Mouse (Mus musculus): ENCODE measurements around the gene Rrp15. TPM values are rescaled to one million over a fixed set of nuclear protein-coding genes. Genes with fewer than 3 reads are reported as not detected.

Gene Rrp15
- polyA plus RNA-seq, 1 experiment from 2014 or later, result 33.1 TPM

DNA sequence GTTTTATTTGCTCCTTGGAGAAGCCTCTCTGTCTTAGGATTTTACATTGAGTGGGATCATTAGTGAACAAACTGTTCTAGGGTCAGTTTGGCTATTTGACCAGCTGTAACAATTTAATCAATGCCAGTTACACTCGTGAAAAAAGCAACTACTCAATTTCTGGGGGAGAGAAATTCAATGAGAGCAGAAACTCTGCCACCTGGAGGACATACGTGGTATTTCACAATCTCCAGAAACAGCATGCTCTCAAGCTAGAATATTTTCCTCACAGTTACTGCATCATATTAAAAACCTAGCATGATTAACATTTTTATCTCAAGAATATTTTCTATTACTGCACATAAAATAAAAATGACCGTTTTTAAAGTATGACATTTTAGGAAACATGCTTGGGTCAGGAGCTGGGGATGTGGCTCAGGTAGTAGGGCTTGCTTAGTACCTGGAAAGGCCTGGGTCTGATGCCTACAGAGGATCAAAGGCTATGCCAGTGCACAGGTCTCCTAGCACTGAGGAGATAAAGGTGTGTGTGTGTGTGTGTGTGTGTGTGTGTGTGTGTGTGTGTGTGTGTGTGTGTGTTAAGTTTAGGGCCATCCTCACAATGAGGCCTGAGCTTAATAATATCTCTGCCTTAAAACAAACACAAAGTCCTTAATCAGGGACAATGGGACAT, 36.2 kb downstream of the Rrp15 start:
- Histone ChIP-seq H3K4me2 (replicated peaks; ENCODE audit: low read depth) (no peak overlapping the region), H3K4me3 (ENCODE audit: low read depth, low read length) (no peak overlapping the region), H3K27ac (replicated peaks) (no peak overlapping the region), H3K9ac (ENCODE audit: low read length) (no peak overlapping the region), H3K9me3 (ENCODE audit: control insufficient read depth, low read length) (no peaks in the 10 kb centered on the region), H3K27me3 (ENCODE audit: control insufficient read depth, insufficient read depth, low read length) (no peaks in the 10 kb centered on the region), H3K36me3 (ENCODE audit: control insufficient read depth, insufficient read depth, low read length) (no peaks in the 10 kb centered on the region), H3K4me1 (replicated peaks; ENCODE audit: control insufficient read depth, insufficient read depth) (no peaks in the 10 kb centered on the region)
- TF ChIP-seq EP300 (optimal IDR thresholded peaks at IDR 0.05), result no peak
- TF ChIP-seq CTCF (IDR thresholded peaks at IDR 0.05; ENCODE audit: low read depth), result peak; percentile 88
- ATAC-seq (ENCODE audit: low FRiP score, low TSS enrichment), result no peak
- peak; percentile 28 for DNase-seq (ENCODE audit: low spot score)
- 2% methylated on average over 3 of the region's 3 CpGs for WGBS

DNA sequence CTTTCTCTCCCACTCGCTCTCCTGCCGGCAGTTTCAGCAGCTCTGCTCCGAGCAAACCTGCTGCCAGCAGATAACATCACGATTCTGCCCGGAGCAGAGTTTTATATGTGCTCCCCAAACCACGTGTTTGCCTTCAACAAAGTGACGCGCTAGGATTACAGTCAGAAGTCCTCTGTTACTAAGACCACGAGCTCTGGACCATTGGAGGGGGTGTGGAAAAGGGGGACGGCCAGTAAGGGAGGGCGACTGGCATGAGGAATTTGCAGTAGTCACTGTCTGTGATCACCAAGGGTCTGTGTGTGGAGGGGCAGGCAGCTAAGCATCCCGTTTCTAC, 43.3 kb downstream of the Rrp15 start, which contains the start of gene Tgfb2:
Gene Tgfb2, minus strand, starts transcription at position 75 of the 334 bp plus-strand sequence.
- Histone ChIP-seq H3K4me3 (ENCODE audit: low read depth, low read length) (peak within 1 kb of the TSS; percentile 63), H3K27ac (replicated peaks) (peak within 1 kb of the TSS; percentile 75), H3K27me3 (ENCODE audit: control insufficient read depth, insufficient read depth, low read length) (no peaks in the 10 kb centered on the region), H3K36me3 (ENCODE audit: control insufficient read depth, insufficient read depth, low read length) (no peaks in the 10 kb centered on the region), H3K4me1 (replicated peaks; ENCODE audit: control insufficient read depth, insufficient read depth) (no peaks in the 10 kb centered on the region), H3K9ac (ENCODE audit: low read length) (peak within 1 kb of the TSS; percentile 66), H3K4me2 (replicated peaks; ENCODE audit: low read depth) (peak within 1 kb of the TSS; percentile 92), H3K9me3 (ENCODE audit: control insufficient read depth, low read length) (no peaks in the 10 kb centered on the region)
- 3% methylated on average over 12 of the region's 12 CpGs for WGBS
- TF ChIP-seq EP300 (optimal IDR thresholded peaks at IDR 0.05) (no peak), CTCF (IDR thresholded peaks at IDR 0.05; ENCODE audit: low read depth) (no peak)
- ATAC-seq (ENCODE audit: low FRiP score, low TSS enrichment), result peak; percentile 31
- DNase-seq (ENCODE audit: low spot score), result peak; percentile 29

DNA sequence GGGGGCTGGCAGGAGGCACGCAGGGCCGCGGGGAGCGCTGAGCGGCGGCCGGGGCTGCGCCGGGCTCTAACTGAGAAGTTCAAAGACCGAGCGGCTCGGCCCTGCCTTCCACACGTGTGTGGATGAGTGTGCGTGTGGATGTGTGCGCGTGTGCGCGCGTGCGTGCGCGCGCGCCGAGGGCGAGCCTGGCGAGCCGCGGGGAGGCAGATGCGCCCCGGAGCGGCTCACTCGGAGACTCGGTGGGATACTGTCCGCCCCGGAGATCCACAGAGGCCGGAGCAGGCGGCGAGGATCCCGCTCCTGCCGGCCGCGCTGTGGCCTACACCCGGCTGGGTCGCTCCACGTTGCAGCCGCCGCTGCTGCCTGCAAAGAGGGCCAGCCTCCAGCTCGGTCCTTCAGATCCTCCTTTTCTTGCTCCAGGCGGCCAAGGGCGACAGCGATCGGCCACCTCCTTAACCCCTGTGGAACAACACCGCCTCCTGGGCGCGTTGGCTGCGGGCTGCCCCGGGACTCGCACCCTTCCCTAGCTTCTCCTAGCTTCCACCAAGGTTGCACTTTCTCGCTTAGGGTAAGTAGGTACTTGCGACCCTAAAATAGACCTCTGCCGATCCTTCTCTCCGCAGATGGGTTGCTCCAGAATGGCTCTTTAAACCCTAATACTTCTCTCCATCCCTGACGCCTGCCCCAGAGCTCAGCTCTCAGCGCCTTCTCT, 43.8 kb downstream of the Rrp15 start:
- Histone ChIP-seq H3K27ac (replicated peaks) (peak overlapping the region; percentile 75), H3K9me3 (ENCODE audit: control insufficient read depth, low read length) (no peaks in the 10 kb centered on the region), H3K4me3 (ENCODE audit: low read depth, low read length) (peak overlapping the region; percentile 63), H3K4me2 (replicated peaks; ENCODE audit: low read depth) (peak overlapping the region; percentile 92), H3K9ac (ENCODE audit: low read length) (peak overlapping the region; percentile 66), H3K27me3 (ENCODE audit: control insufficient read depth, insufficient read depth, low read length) (no peaks in the 10 kb centered on the region), H3K36me3 (ENCODE audit: control insufficient read depth, insufficient read depth, low read length) (no peaks in the 10 kb centered on the region), H3K4me1 (replicated peaks; ENCODE audit: control insufficient read depth, insufficient read depth) (no peaks in the 10 kb centered on the region)
- ATAC-seq (ENCODE audit: low FRiP score, low TSS enrichment), result peak; percentile 77
- DNase-seq (ENCODE audit: low spot score), result peak; percentile 74
- under 1% methylated on average over 63 of the region's 65 CpGs for WGBS
- TF ChIP-seq EP300 (optimal IDR thresholded peaks at IDR 0.05) (no peak), CTCF (IDR thresholded peaks at IDR 0.05; ENCODE audit: low read depth) (peak; percentile 43)

DNA sequence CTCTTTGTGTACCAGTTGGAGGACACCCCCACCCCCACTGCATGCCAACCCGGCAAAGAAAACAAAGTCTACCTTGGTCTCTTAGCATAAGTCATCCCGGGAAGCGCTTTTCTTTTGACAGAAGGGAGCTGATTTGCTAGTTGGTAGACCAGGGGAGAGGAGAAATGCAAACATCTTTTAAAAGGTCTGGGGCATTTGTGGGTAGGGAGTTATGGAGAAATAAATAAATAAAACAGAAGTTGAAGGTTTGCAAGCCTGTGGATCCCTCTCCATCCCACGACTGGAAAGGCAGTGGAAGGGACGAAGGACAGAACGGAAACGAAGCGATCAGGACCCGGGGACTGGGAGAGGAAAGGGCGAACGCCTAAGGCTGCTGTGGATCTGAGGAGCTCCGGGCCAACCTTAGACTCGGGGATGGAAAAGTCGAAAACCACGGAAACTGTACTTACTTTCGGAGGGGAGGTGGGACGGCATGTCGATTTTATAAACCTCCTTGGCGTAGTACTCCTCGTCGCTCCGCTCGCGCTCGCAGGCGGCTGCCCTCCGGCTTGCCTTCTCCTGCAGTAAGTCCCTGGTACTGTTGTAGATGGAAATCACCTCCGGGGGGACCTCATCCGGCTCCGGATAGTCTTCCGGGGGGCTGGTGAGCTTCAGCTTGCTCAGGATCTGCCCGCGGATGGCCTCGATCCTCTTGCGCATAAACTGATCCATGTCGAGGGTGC, 45.0 kb downstream of the Rrp15 start:
- TF ChIP-seq EP300 (optimal IDR thresholded peaks at IDR 0.05), result no peak
- no peak; the same call in 1 of the 2 replicates for TF ChIP-seq CTCF (IDR thresholded peaks at IDR 0.05; ENCODE audit: low read depth)
- peak; percentile 42 for DNase-seq (ENCODE audit: low spot score)
- under 1% methylated on average over 36 of the region's 36 CpGs for WGBS
- Histone ChIP-seq H3K9ac (ENCODE audit: low read length) (peak overlapping the region; percentile 65), H3K4me3 (ENCODE audit: low read depth, low read length) (peak overlapping the region; percentile 63), H3K9me3 (ENCODE audit: control insufficient read depth, low read length) (no peaks in the 10 kb centered on the region), H3K27ac (replicated peaks) (peak overlapping the region; percentile 71), H3K36me3 (ENCODE audit: control insufficient read depth, insufficient read depth, low read length) (no peaks in the 10 kb centered on the region), H3K4me1 (replicated peaks; ENCODE audit: control insufficient read depth, insufficient read depth) (no peaks in the 10 kb centered on the region), H3K27me3 (ENCODE audit: control insufficient read depth, insufficient read depth, low read length) (no peaks in the 10 kb centered on the region), H3K4me2 (replicated peaks; ENCODE audit: low read depth) (peak overlapping the region; percentile 92)
- ATAC-seq (ENCODE audit: low FRiP score, low TSS enrichment), result no peak

DNA sequence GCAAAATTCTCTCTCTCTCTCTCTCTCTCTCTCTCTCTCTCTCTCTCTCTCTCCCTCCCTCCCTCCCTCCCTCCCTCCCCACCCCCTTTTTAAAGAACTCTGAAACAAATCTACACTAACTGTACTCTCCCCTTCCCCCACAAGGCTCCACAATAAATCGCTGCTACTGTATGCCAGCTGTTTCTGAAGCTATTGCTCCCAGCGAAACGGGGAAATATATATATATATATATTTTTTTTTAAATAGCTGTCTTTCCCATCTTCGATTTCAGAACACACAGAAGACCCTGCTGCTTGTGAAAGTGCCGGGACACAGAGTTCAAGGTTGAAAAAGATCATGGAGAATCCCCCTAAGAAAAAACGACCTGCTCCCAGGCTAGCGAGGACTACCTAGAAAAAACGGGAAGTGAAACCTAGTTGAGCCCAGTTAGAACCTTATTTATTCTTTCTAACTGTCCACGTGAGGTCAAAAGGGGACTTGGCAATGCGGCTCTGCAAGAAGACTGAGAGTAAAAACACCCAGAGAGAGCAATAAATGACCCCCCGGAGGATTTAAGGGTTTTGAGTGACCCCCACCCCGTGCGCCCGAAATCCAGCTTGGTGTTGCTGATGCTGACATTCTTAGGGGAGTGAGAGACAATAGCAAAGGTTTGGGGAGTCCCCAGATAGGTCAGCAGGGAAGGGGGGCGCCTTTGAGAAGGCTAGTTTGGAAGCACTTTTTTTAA, 45.7 kb downstream of the Rrp15 start:
- ATAC-seq (ENCODE audit: low FRiP score, low TSS enrichment), result no peak
- under 1% methylated on average over 15 of the region's 15 CpGs for WGBS
- TF ChIP-seq EP300 (optimal IDR thresholded peaks at IDR 0.05) (no peak), CTCF (IDR thresholded peaks at IDR 0.05; ENCODE audit: low read depth) (no peak)
- H3K36me3 ChIP-seq (ENCODE audit: control insufficient read depth, insufficient read depth, low read length), result no peaks in the 10 kb centered on the region
- H3K4me1 ChIP-seq (replicated peaks; ENCODE audit: control insufficient read depth, insufficient read depth), result no peaks in the 10 kb centered on the region
- H3K9me3 ChIP-seq (ENCODE audit: control insufficient read depth, low read length), result no peaks in the 10 kb centered on the region
- H3K27ac ChIP-seq (replicated peaks), result peak overlapping the region; percentile 71
- H3K9ac ChIP-seq (ENCODE audit: low read length), result peak overlapping the region; percentile 65
- no peaks in the 10 kb centered on the region for H3K27me3 ChIP-seq (ENCODE audit: control insufficient read depth, insufficient read depth, low read length)
- DNase-seq (ENCODE audit: low spot score), result peak; percentile 19
- H3K4me3 ChIP-seq (ENCODE audit: low read depth, low read length), result peak overlapping the region; percentile 63
- H3K4me2 ChIP-seq (replicated peaks; ENCODE audit: low read depth), result peak overlapping the region; percentile 92
